Mouse (Mus musculus) spleen, postnatal 14 days (tissue): Measurements from ENCODE around the gene Drc1.

Source experiments
- DNase-seq, 2 experiments: peaks; one replicate each; pipeline ENCODE4 v3.0.0; 2021 to 2022; ENCODE audit warnings: low spot score in 2 of 2

The Drc1 gene

GRCm38 (mm10) chr5:30287106-30287882, 6.1 kb downstream of the Drc1 start:
- DNase-seq = no peak

DNA sequence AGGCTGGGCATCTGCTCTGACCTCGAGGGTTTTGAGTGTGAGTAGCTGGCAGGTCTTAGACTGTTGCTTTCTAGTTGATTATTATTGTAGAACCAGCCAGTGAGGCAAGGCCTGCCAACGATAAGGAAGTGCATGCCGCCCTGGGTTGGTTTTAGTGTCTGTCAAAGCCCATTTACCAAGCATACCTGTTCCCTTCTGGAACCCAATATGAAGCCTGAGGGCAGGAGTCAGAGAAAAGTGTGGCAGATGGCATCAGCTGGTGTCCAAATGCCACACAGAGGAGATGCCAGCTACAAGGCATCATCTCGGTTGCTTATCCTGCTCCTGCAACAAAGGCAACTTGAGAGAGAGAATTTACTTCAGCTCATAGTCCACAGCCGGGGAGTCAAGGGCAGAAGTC, 59.6 kb downstream of the Drc1 start:
- DNase-seq = no peak

DNA sequence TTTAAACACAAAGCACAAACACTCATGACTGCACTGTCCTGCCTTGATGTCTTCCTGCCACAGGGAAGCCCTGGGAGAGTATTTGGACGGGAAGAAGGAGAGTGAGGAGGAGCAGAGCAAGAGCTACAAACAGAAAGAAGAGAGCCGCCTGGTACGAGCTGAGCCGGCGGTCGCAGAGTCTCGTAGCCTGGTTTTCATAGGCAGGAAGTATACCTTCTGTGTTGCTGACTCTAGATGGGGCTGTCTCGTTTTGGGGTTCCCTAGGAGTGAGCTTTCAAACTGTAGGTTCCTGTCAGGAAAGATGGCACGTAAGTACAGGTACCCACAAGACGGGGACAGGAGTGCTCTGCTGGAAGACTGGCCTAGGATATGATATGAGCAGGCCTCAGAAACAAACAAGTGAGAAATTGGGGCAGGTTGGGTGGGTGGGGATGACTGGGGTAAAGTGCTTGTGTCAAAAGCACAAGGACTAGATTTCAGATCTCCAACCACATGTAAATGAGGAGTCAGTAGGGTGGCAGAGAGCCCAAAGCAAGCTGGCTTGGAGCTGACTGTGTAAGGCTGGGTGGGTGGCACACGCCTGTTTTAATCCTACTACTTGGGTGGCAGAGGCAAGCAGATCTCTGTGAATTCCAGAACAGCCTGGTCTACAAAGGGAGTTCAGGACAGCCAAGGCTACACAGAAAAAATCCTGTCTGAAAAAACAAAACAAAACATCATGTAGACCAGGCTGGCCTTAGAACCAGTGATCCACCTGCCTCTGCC, 60.6 kb downstream of the Drc1 start:
- no peak for DNase-seq

GRCm38 (mm10) chr5:30342601-30343015, 61.4 kb downstream of the Drc1 start:
- no peak for DNase-seq

DNA sequence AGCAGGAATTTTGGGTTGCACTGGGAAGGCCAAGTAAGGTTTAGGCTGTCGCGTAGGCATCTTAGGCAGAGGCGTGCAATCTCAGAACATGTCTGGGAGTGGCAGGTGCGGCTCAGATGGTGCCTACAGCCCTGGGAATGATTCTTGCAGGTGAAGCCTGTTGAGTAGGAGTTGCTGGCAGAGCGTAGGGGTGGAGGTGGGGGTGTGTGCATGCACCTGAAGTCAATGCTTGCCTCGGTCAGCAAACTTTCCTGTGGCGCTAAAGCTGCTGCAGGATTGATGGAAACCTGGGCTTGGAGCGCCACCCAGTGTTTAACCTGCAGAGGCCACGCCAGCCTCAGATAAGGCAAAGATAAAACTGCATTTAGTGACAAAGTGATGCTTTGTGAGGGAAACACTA, 61.9 kb downstream of the Drc1 start:
- DNase-seq = peak in 1 of 2 experiments; percentile 18

DNA sequence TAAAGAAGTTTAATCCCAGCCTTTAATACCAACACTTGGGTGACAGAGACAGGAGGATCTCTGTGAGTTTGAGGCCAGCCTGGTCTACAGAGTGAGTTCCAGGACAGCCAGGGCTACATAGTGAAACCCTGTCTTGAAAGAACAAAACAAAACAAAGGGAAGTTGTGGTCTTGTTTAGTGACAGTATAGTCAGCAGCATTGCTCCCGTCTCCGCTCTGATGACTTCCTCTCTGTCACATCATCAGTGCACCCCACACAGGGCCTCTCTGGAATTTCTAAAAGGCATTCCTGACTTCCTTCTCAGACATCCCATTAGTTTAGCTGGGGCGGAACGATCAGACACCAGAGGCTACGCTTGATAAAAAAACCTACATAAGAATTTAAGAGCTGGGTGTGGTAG, 62.7 kb downstream of the Drc1 start:
- no peak for DNase-seq

GRCm38 (mm10) chr5:30353605-30354004, 72.4 kb downstream of the Drc1 start:
- DNase-seq = no peak

- DNase-seq = no peak
Observed at GRCm38 (mm10) chr5:30355114-30355513, 73.9 kb downstream of the Drc1 start.

DNA sequence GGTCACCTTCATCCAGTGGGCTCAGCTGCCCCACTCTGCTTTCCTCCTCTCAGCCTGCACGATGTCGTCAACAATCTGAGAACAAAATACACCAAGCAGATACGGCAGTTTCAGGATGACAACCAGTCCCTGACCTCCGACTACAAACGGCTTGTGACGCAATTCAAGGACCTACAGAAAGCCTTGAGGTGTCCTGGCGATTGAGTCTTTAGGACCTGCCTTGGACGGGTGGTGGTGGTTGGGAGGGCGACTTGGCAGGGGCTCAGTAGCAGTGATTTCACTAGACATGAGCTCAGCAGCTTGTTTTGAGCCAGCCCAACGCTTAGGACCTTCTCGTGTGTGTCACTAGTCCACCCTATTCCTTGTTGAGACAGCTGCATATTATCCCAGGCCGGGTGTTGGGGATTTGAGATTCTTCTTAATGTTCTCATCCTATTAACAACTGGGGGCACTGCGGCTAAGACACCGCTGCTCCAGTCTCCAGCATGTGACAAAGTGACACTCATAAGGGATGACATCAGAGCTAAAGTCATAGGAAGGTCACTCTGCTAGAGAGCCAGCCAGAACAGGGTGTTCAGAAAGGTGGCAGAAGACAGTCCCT, 74.5 kb downstream of the Drc1 start:
- DNase-seq = no peak

DNA sequence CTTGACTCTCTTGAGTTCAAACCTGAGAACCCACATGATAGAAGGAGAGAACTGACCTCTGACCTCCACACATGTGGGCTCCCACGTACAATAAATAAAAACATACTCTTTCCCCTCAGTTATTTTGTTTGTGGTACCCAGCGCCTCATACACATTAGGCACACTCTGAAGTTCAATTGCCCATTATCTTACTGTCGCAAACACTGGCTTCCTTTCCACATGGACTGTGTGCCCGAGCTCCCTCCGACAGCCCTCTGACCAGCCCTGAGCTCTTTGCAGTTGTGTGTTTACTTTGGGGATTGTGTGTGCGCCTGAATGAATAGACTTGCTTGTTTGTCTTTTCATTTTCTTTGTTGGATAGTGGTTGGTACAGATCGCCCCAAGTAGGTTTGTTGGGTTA, 75.5 kb downstream of the Drc1 start:
- DNase-seq = no peak

- no peak for DNase-seq
Observed at GRCm38 (mm10) chr5:30358436-30359099, 77.4 kb downstream of the Drc1 start.

DNA sequence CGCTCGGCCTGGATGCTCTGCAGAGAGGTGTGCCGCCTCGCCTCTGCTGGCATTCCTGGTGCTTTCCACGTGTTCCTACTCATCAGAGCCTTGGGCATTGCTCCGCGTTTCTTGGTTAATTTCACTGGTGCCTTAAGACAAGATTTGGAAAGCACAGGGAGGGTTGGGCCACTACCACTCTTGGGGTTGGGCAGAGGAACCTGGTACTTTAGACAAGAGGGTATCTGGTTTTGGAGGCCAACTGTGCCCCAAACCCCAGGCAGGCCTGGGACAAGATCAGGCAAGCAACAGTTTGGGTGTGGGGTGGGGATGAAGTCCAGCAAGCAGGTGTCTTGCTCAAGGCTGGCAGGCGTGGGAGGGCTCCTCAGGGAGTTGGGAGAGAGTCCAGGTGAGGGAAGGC, 86.2 kb downstream of the Drc1 start:
- DNase-seq = no peak

GRCm38 (mm10) chr5:30369426-30369825, 88.2 kb downstream of the Drc1 start:
- DNase-seq = no peak

GRCm38 (mm10) chr5:30382876-30383275, 101.7 kb downstream of the Drc1 start:
- DNase-seq = no peak

DNA sequence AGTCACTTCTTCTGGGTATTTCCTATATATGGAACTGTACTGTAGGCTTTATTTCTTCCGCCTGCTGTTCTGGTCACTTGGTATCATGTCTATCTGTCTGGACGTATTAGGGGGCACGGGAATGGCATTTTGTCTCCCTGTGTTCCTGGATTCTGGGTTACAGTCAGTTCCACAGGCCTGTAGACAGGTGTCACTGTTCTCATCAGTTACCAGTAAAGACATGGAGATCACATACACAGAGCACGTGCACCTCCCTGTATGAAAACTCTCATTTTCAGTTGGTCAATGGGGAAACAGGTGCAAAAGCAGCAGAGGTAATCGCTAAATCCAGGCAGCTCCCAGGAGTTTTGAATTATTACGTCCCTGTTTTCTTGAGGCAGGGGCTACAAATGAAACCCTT, 106.5 kb downstream of the Drc1 start:
- no peak for DNase-seq

- no peak for DNase-seq
Observed at GRCm38 (mm10) chr5:30389836-30390235, 108.6 kb downstream of the Drc1 start.

DNA sequence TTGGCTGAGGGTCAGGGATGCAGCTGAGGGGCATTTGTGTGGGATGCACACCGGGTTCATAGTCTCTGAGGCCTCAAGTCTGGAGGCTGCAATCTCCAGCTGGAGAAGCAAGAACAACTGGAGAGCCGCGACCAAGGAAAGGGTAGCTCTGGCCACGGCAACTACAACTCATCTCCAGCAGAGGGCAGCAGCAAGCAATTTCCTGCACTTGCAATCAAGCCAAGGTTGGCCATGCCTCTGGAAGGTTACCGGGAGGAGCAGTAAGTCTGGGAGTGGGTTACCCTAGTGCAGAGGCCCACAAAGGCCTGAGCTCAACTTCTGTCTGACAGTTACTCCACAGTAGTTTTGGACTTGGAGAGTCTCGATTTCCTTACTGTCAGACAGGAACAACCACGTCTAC, 110.3 kb downstream of the Drc1 start:
- DNase-seq = peak; percentile 25 to 36

- DNase-seq = no peak
Observed at GRCm38 (mm10) chr5:30400521-30400920, 119.3 kb downstream of the Drc1 start.

- DNase-seq = no peak
Observed at GRCm38 (mm10) chr5:30401165-30401564, 120.0 kb downstream of the Drc1 start.

DNA sequence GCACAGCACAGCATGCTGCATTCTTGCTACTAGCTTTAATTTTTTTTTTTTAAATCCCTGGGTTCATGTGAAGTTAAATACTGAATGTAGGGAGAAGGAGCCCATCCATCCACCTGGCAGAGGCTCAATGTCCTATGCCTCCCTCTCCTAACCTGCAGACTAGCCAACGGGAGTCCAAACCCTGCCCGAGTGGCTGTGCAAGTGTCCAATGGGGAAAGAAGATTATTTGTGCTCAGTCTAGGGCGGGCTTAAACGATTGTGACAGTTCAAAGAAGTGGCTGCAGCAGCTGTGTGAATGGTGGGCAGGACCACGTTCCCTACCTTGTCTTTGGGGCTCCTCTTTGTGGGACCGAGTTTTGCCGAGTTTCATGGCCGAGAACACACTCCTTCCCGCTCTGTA, 125.7 kb downstream of the Drc1 start:
- no peak for DNase-seq

- DNase-seq = no peak
Observed at GRCm38 (mm10) chr5:30411524-30411923, 130.3 kb downstream of the Drc1 start.

GRCm38 (mm10) chr5:30415381-30415780, 134.2 kb downstream of the Drc1 start:
- no peak for DNase-seq
